Mouse (Mus musculus) liver, adult (tissue): Measurements from ENCODE around the gene Gm42417.

Experiments
- GATA4 ChIP-seq: IDR thresholded peaks from 2 replicates; pipeline ENCODE4 v1.6.1; 2014; ENCODE audit warnings: mild to moderate bottlenecking, low read length; ENCODE audit not compliant: insufficient replicate concordance

Gm42417 gene

DNA sequence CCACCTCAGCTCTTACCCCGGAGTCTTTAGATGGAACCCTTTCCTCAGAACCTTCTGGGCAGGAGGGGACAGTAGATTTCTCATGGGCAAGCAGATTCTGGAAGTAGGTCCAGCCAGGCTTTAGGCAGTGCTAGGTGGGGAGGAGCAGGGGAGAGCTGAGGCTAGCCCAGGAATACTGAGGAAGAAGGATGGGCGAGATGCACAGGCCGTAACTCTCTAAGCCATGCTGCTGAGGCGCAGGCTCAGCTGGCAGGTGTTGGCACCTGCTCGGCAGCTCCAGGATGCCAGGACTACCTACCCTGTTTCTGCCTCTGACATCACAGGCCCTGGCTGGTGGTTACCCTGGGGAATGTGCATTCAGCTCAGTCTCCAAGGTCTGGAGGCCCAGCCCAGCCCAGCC lies 31.1 kb upstream of the Gm42417 start:
- no peak for TF ChIP-seq GATA4

GRCm38 (mm10) chr1:36569694-36570276 lies 30.6 kb upstream of the Gm42417 start:
- no peak for TF ChIP-seq GATA4

DNA sequence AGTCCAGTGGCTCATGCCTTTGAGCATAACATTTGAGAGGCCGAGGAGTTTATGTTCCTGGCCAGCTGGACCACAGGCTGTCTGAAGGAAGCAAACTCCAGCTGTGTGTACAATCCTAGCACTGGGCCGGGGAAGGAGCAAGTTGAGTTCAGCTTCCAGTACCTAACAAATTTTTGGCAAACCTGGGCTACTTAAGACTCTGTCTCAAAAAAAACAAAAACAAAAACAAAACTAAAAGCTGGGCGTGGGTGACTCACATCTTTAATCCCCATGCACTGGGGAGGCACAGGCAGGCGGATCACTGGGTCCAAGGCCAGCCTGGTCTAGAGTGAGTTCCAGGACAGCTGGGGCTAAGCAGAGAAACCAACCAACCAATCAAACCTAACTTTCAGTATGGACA lies 29.5 kb upstream of the Gm42417 start:
- TF ChIP-seq GATA4, result no peak

- no peak for TF ChIP-seq GATA4
These were observed 28.8 kb upstream of the Gm42417 start for GRCm38 (mm10) chr1:36567818-36568603.

DNA sequence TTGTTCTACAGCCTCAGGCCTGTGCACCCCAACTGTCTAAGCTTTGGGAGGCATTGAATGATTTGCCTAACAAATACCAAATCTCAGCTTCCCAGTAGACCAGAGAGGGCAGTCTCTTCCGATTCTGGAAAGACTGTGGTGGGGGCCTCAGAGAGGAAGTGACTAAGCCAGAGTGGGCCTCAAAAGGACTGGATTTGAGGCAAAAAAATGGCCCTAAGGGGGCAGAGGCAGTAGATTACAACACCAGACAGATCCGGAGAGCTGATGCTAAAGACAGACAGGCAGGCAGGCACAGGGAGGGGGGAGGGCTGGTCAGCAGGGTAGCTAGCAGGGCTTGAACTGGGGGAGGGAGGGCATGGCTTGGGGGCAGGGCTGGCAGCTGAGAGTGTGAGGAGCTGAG lies 27.2 kb upstream of the Gm42417 start:
- TF ChIP-seq GATA4, result no peak

DNA sequence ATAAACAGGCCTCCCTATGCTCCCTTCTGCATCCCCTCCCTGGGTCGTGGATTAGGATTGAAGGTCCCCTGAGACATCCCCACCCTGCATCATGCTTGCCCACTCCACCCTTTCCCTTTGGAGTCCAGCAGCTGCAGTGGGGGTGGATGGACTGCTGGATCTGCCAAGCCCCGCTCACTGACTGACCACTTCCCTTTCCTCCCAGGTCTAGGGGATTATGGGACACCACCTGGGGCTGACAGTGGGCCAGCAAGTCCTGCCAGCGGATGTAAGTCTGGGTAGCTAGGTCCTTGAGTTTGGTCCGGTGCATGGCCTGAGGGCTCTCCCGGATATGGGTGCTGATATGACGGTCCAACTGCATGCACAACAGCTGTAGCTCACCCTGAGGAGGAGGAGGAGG lies 24.9 kb upstream of the Gm42417 start:
- peak; percentile 16; the same call in 1 of the 2 replicates for TF ChIP-seq GATA4

GRCm38 (mm10) chr1:36563632-36564031 lies 24.4 kb upstream of the Gm42417 start:
- no peak for TF ChIP-seq GATA4

- no peak for TF ChIP-seq GATA4
These were observed 24.0 kb upstream of the Gm42417 start for GRCm38 (mm10) chr1:36563197-36563596.

DNA sequence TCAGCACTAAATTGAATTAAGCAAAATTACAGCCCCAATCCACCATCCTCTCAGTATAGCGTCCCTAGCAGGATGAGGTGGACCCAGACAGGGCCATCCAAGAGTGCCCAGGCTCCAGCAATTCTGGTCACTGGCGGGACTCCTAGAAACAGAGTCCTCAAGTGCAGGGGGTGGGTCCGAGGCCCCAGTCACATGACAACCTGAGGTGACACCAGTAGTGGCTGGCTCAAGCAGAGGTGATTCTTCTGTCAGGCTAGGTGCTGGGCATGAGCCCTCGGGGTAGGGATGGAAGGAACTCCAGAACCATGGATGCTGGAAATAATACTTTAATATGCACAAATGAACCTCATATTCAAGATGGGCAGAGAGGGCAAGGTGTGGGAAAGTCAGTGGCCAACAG lies 23.2 kb upstream of the Gm42417 start:
- no peak for TF ChIP-seq GATA4

GRCm38 (mm10) chr1:36560903-36561302 lies 21.7 kb upstream of the Gm42417 start:
- TF ChIP-seq GATA4, result no peak; the same call in 1 of the 2 replicates

GRCm38 (mm10) chr1:36559888-36560287 lies 20.7 kb upstream of the Gm42417 start:
- no peak for TF ChIP-seq GATA4

- TF ChIP-seq GATA4, result no peak
These were observed 20.0 kb upstream of the Gm42417 start for GRCm38 (mm10) chr1:36559256-36559655.

DNA sequence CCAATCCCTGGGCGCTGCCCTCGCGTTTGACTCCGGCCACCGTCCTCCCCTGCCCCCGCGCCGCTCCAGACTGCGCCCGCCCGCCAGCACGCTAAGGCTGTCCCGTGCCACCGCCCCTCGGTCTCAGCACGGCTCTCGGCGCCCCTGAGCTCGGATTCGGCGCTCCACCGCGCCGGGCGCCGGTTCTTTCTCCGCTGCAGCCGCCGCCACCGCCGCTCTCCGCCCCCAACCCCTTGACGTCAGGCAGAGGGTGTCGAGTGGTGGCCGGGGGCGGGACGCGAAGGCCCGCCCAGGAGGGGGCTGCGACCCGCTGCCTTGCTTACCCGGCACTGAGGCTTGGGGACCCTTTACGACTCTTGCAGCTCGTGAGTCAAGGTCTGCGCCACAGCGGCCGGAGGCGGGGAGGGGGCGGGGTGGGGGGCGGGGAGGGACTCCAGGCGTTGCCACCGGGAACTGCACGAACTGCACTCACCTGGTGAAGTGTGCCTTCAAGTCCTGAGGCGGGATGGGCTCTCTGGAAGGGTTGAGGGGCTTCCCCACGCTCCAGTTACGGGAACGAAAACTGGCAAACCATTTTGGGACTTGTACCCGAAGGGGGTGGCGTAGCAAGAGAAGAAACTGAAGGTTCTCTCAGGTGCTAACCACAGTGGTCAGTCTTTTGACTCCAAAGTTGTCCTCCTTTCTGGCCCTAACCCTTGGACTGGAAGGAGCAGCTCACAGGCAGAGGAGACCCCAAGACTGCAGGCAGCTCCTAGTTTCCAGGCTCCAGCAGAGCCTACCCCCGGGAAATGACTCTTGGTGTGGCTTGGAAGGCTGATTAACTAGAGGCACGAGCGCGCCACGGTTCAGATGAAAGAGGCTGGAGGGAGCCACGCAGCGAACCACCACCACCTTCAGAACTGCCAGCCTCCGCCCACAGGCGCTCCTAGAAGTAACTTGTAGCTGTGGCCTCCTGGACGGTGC lies 19.1 kb upstream of the Gm42417 start, which contains the start of gene Sema4c:
Gene Sema4c (minus strand): TSS at position 319 of the 963 bp plus-strand sequence.
- TF ChIP-seq GATA4, result no peak

DNA sequence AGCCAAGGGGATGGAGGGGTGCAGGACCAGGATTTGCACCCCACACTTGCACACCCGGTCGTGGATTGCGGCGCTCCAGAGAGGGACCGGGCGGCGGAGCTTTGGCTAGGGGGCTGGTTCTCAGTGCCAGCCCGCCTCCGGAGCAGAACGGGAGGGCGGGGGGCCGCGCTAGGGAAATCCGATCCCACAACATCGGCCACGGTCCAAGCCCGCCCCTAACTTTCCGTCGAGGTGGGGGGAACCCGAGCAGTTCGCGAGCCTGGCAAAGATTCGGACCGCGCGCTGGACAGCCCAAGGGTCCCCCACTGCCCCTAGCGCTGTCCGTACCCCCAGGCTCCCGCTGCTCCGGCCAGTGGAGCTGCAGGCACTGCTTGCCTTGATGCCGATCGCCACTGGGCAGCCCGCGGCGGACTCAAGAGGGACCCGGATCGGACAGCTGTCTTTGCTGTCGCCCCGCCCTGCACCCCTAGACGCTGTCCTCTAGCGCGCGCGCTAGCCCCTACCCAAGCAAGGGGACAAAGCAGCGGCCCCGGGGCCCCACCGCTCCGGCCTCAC lies 18.3 kb upstream of the Gm42417 start:
- no peak; the same call in 1 of the 2 replicates for TF ChIP-seq GATA4
